Mouse (Mus musculus) adrenal gland, adult 2 months (tissue): ENCODE results near the gene Nav3. TPM values are rescaled to one million over a fixed set of nuclear protein-coding genes. Genes with fewer than 3 reads are reported as not detected.
A peak's percentile ranks its signal among the peaks of the same experiment; 100 is the strongest.

Experiments
- DNase-seq: peaks from one replicate; pipeline ENCODE4 v3.0.0; 2021
- polyA plus RNA-seq: library from polyadenylated mRNA; depleted of rRNA; stranded (reverse); fragments of >200 nt; gene quantifications from 2 replicates; pipeline ENCODE4 v1.2.3, GENCODE M21; 2012
- total RNA-seq, 2 experiments: library from RNA; stranded (reverse); gene quantifications; 2 replicates each; pipeline ENCODE4 v1.2.3; 2021

Nav3 gene
- total and polyA plus RNA-seq, 3 experiments = 1.9 to 3.2 (median 2.8) TPM

DNA sequence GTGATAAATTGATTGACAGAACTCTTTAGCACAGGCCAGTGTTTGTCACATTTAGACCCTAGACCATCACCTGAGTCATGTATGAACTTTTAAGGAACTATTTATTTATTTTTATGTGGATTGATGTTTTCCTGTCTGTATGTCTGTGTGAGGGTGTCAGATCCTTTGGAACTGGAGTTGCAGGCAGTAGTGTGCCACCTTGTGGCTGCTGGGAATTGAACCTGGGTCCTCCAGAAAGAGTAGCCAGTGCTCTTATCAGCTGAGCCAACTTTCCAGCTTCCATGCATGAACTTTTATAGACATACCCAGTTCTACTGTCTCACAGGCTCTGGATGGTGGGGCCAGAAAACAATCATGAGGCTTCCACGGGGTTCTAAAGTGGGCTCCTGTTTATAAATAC is 536.5 kb downstream of the Nav3 start:
- peak; percentile 17 for DNase-seq

DNA sequence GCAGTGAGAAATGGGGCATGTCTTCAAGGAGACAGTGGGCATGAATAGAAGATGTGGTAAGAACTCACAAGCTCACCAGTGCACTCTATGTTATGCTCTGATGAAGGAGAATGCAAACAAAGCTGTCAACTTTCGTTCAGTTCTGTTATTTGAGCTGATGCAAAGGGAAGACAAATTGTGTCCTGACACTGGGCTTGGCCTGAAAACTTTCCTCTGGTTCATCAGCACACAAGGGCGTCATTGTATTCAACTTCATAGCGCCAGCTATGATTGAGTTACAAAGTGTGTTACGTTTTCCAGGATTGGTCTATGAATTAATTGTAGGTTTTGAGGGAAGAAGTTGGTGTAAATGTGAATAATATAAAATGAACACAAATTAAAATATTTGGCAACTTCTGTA is 548.8 kb downstream of the Nav3 start:
- DNase-seq = no peak

GRCm38 (mm10) chr10:109906413-109906785 is 549.6 kb downstream of the Nav3 start:
- DNase-seq = no peak

DNA sequence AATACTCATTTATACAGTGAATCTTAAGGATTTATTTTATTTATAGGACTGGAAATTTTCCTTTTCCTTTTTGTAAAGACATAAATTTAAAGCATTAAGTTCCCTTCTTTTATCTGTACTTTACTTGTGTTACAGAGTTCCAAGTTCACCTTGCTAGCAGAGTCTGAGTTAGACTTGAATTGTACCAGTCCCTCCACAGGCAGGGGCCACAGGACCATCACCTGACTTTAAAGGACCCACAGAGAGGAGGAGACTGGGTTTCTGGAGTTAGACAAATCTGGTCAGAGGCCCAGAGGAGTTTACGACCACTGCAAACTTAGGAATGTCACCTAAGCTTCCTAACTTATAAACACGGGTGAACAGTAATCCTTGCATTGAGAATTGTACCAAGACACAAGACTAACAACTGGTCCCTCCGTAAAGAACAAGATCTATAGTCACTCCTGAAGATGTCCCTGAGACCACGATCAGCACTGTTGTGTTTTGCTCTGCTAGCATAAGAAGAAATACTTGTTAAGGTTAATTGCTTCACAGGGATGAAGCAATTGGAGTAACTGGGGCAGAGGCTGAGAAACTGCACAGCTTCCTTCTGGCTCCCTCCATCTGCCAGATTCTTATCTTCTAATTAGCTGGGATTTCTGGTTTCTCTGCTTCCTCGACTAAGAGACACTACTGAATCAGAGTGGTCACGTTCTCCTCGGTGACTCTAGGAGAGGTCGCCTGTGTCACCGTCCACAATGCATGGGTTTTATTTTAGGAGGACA is 550.2 kb downstream of the Nav3 start:
- DNase-seq = no peak

DNA sequence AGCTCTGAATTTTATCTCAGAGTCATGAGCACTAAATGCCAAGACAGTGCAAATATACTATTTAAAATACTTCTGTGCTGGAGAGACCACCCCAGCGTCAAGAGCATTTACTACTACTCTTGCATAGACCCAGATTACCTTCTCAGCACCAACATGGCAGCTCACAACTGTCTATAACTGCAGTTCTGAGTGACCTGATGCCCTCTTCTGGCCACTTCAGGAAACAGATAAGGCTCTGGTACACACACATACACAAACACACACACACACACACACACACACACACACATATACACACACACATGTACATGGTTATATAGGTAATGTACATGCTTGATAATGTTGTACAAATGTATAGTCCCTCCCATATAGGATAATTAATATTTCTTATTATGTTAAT is 551.2 kb downstream of the Nav3 start:
- DNase-seq = no peak

GRCm38 (mm10) chr10:109903701-109904555 is 552.1 kb downstream of the Nav3 start:
- DNase-seq = peak; percentile 38

DNA sequence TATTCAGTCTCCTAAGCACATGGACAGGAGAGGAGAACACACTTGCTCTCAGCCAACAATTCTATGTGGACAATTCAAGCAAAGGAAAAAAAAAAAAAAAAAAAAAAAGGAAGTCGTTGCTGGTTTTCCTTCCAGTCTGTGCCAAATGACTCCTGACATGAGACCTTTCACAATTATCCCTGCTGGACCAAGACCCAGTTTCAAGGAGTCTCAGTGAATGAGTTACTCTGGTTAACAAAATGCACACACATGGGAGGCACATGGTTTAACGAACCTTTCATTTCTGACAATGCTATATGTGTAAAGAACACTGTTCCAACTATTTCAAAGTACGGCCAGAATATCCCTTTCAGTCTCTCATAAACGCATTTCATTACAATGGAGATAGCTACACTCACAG is 552.8 kb downstream of the Nav3 start:
- peak; percentile 8 for DNase-seq

- DNase-seq = no peak
These were observed 566.9 kb downstream of the Nav3 start for GRCm38 (mm10) chr10:109889171-109889475.

DNA sequence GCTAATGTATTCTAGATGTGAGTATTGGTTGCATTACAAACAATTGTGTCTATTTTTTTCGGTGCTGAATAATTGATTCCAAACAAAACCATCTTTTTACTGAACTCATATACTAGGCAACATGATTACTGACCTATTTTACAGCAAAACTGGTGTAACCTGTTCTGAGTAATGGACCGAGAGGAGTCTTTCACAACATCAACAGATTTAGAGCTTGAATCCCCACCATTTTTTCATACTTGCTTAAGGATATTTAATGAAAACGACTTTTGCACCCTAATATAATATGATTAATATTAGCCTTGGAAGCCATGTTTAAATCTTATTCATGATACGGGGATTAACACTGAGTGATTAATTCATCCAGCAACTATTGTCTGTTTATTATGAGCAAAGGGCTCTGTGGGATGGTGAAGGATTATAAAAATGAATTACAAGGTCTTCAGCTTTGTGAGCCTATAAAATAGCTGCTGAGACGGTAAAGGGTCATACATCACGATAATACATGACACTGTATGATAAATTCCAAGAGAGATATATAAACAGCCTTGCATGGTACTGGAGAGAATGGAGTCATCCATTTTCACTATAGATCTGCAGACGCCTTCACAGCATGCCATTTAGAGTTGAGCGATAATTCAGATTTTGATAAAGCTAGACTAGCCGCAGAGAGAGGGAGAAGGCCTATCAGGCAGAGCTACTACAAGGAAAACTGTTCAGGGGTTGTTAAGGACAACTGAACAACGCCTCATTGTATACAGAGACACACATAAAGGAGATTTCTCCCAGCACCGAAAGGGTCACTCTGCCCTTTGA is 567.4 kb downstream of the Nav3 start:
- no peak for DNase-seq

DNA sequence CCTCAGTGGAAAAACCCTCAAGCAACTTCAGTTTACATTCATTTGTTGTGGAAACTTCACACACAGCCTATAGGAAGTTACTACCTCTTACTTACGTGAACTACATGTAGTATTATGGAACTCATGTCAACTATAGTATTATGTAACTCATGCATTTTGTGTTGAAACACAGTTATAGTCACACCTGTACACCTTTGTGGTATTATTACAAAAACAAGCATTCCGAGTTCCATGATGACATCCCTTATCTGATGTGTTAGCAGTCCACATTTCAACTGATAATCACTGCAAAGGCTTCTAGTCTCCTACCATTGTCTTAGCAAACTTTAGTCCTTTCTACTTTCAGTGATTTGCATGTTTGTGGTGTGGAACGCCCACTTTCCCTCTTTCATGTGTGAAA is 568.8 kb downstream of the Nav3 start:
- no peak for DNase-seq

GRCm38 (mm10) chr10:109876107-109876506 is 579.9 kb downstream of the Nav3 start:
- no peak for DNase-seq

GRCm38 (mm10) chr10:109875312-109875830 is 580.6 kb downstream of the Nav3 start:
- no peak for DNase-seq

GRCm38 (mm10) chr10:109874652-109875311 is 581.2 kb downstream of the Nav3 start:
- DNase-seq = no peak

DNA sequence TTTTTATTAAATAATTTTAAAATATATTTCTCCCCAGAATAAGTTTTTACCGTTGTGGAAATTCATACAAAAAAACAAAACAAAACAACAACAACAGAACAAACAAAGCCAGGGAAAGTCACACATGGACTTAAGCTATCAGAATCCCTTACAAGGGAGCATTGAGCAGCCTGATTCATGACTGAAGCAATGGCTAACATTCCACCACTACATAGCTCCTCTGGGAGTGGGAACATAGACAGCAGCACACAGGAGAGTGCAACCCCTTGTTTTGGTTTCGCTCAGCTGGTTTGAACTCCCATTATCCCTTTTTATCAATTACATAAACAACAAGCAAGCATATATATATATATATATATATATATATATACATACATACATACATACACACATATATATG is 589.9 kb downstream of the Nav3 start:
- DNase-seq = no peak

- DNase-seq = no peak
These were observed 590.6 kb downstream of the Nav3 start for GRCm38 (mm10) chr10:109865391-109865790.

DNA sequence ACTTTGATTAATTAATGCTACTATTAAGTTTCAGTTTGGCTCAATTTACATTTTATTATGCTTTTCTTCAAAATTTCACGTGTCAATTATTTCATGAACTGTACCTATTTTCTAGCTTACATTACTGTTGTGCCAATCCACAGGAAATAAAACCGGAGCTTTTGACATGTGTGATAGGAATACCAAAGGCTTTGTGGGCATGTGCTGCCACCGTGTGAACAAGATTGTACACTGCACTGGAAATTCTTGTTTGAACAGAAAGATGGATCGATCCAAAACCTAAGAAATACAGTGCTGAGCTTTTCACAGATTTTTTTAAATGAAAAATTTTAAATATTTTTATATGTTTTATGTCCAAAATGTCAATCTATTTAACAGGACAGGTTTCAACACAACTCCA is 591.3 kb downstream of the Nav3 start:
- DNase-seq = peak; percentile 9

- no peak for DNase-seq
These were observed 594.7 kb downstream of the Nav3 start for GRCm38 (mm10) chr10:109861275-109861674.

GRCm38 (mm10) chr10:109858568-109858967 is 597.4 kb downstream of the Nav3 start:
- no peak for DNase-seq

- DNase-seq = peak; percentile 6
These were observed 603.6 kb downstream of the Nav3 start for GRCm38 (mm10) chr10:109852392-109852791.

DNA sequence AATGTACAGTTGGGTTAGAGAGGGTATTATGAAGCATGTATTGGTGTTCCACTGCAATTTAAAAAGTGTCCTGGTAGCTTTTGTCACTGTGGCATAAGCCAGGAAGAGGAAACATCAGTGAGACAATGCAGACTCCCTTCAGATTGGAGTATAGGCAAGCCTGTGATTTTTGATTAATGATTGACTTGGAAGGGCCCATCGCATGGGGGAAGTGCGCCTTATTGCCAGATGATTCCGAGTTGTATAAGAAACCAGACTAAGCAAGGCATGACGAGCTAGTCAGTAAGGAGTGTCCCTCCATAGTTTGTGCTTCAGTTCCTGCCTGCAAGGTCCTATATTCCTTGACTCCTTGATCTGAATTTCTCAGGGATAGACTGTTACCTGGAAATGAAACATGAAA is 608.4 kb downstream of the Nav3 start:
- DNase-seq = no peak

- DNase-seq = no peak
These were observed 612.3 kb downstream of the Nav3 start for GRCm38 (mm10) chr10:109843661-109844060.

DNA sequence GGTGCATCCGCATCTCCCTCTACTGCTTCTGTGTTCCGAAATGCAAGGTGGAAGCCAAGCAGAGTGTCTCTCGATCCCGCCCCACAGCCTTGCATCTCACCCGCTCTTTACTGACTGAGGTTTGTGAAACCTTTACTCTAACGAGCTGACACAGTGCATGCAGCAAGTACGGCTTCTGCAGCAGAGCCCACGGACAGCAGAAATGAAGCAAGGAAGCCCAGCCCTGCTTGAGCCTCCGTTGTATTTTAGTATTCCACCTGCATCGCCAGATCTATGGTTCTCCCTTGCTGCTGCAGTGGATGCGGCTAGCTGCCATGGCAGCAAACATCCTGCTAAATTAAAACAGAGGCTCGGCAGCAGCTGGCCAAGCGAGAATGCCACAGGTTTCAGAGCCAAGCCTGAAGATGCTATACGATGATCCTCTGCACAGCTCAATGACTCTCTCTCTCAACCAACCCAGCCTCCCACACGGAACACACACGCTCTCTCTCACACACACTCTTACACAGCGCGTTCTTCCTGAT is 623.2 kb downstream of the Nav3 start:
- DNase-seq = no peak
